In the genomic region with DNA sequence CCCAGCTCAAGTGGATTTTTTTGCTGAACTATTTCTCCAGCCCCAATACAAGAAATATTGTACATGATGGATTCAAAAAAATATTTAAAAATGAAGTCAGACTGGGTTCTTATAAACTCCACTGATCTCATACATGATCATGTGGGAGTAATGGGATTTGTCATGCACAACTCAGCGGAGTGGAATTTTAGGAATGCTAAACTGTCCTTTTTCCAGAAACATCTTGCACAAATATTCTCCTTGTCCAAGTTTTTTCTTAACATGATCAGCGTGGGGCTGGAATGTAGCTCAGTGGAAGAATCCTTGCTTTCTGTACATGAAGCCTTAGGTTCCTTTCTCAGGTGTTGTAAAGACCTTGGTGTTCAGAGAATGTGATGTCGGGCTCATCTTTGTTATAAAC, we compare ENCODE assay signal across 22 mouse cellular contexts. TPM values are rescaled to one million over a fixed set of nuclear protein-coding genes. Genes with fewer than 3 reads are reported as not detected.
A peak's percentile ranks its signal among the peaks of the same experiment; 100 is the strongest.
DNase-seq lines count a peak whose midpoint lies in the region; ATAC-seq and TF ChIP-seq lines count a peak whose summit lies in the region.
"Had no signal": no experiment of that assay in that cellular context is flagged by ENCODE, and none has a peak within 500 bp of the region (broad histone marks: within the 10 kb centered on the region; RNA-seq: fewer than 3 reads in every experiment).

No protein-coding gene starts in this region.

- TF ChIP-seq CTCF in lung, embryonic 14.5 days (IDR thresholded peaks at IDR 0.05; ENCODE audit: low read depth) = no peak
- TF ChIP-seq CTCF in C2C12 (IDR thresholded peaks at IDR 0.05; ENCODE audit: control insufficient read depth, insufficient read depth, insufficient read length) = no peak

- no peak for ATAC-seq in lung, embryonic 14.5 days (ENCODE audit: insufficient read depth)
- ATAC-seq: CD4-positive, CD25-positive, alpha-beta regulatory T cell, adult 4 months; forebrain, embryonic 16.5 days; liver, embryonic 12.5 days; midbrain, embryonic 13.5 days; Patski had no signal

- peaks cover 8% of the 10 kb centered on the region for H3K4me1 ChIP-seq in lung, embryonic 14.5 days (ENCODE audit: insufficient read depth)

- peak; percentile 18 for DNase-seq in lung, embryonic 14.5 days
- DNase-seq in lung, postnatal 14 days = no peak
- DNase-seq in R1 (ENCODE audit: low read depth, low spot score) = peak; percentile 6
- peak; percentile 23 for DNase-seq in lung, postnatal 36 days
- DNase-seq in layer of hippocampus, postnatal 10 days (ENCODE audit: low spot score in 2 of 2) = no peak
- no peak for DNase-seq in thymus, postnatal 4 days
- DNase-seq: adrenal gland, postnatal 10 days; cerebellum, adult 8-10 months; cerebellum, postnatal 36 days; embryo, embryonic 11 days; gastrocnemius, postnatal 25 days; kidney, adult 11 months; left cerebral cortex, postnatal 4 days; right cerebral cortex, postnatal 14 days had no signal

- no peaks in the 10 kb centered on the region for H3K9me3 ChIP-seq in lung, embryonic 14.5 days (ENCODE audit: low read depth, low read length)
- H3K9me3 ChIP-seq: embryonic facial prominence, embryonic 15.5 days; hindbrain, embryonic 12.5 days; liver, embryonic 12.5 days; midbrain, embryonic 13.5 days had no signal

- H3K4me2 ChIP-seq in lung, embryonic 14.5 days = no peak overlapping the region
- H3K4me2 ChIP-seq: embryonic facial prominence, embryonic 15.5 days; hindbrain, embryonic 12.5 days; liver, embryonic 12.5 days; midbrain, embryonic 13.5 days had no signal

- WGBS in lung, embryonic 14.5 days = 67% methylated on average over 3 of the region's 3 CpGs

- H3K27me3 ChIP-seq in lung, embryonic 14.5 days (ENCODE audit: insufficient read depth, low read length) = no peaks in the 10 kb centered on the region
- H3K27me3 ChIP-seq in C2C12 (ENCODE audit: control insufficient read depth, insufficient read depth, insufficient read length) = no peaks in the 10 kb centered on the region
- H3K27me3 ChIP-seq: embryonic facial prominence, embryonic 15.5 days; hindbrain, embryonic 12.5 days; liver, embryonic 12.5 days; midbrain, embryonic 13.5 days; Patski had no signal

- H3K4me3 ChIP-seq in lung, embryonic 14.5 days (ENCODE audit: low read depth, low read length) = no peak overlapping the region
- H3K4me3 ChIP-seq in C2C12 (ENCODE audit: insufficient read depth, poor library complexity, severe bottlenecking) = no peak overlapping the region
- H3K4me3 ChIP-seq: embryonic facial prominence, embryonic 15.5 days; hindbrain, embryonic 12.5 days; liver, embryonic 12.5 days; midbrain, embryonic 13.5 days had no signal

- H3K27ac ChIP-seq in lung, embryonic 14.5 days (ENCODE audit: low read depth) = no peak overlapping the region
- H3K27ac ChIP-seq: embryonic facial prominence, embryonic 15.5 days; hindbrain, embryonic 12.5 days; liver, embryonic 12.5 days; midbrain, embryonic 13.5 days had no signal

- H3ac ChIP-seq in C2C12 (ENCODE audit: control insufficient read depth, insufficient read length, low read depth) = no peak overlapping the region

- H3K79me2 ChIP-seq in C2C12 (ENCODE audit: control insufficient read depth, insufficient read depth) = peaks cover 24% of the 10 kb centered on the region

- H3K9ac ChIP-seq in lung, embryonic 14.5 days = no peak overlapping the region
- H3K9ac ChIP-seq: embryonic facial prominence, embryonic 15.5 days; hindbrain, embryonic 12.5 days; liver, embryonic 12.5 days; midbrain, embryonic 13.5 days had no signal

- peaks cover 22% of the 10 kb centered on the region for H3K79me3 ChIP-seq in C2C12 (ENCODE audit: low read depth)

- H3K36me3 ChIP-seq in lung, embryonic 14.5 days (ENCODE audit: insufficient read depth) = no peaks in the 10 kb centered on the region
- H3K36me3 ChIP-seq in C2C12 (ENCODE audit: control insufficient read depth, insufficient read depth) = no peaks in the 10 kb centered on the region
- H3K36me3 ChIP-seq: embryonic facial prominence, embryonic 15.5 days; hindbrain, embryonic 12.5 days; liver, embryonic 12.5 days; midbrain, embryonic 13.5 days had no signal

TF ChIP-seq in C2C12, 6 proteins besides CTCF, POLR2A, EP300 and RAD21:
- TF ChIP-seq MAX (IDR thresholded peaks at IDR 0.05) (no peak), USF1 (IDR thresholded peaks at IDR 0.05; ENCODE audit: low read depth) (no peak), FOSL1 (IDR thresholded peaks at IDR 0.05; ENCODE audit: insufficient read depth, low read length, poor library complexity, severe bottlenecking) (peak; percentile 20)

RNA-seq across cellular contexts. Expression of gene Lims1, which starts 2.4 kb away (rescaled TPM):
- 200 and 208 TPM in 2 replicates for polyA plus RNA-seq in lung, embryonic 14.5 days (2014; fragmentation: Nextera tagmentation; extraction: Ambion mirVana)
- 20.9 TPM for polyA plus RNA-seq in C2C12 (2012; fragmentation: generic; extraction: Trizol)
- 10 to 100 TPM; 30.2 to 30.8 TPM for total RNA-seq in layer of hippocampus, postnatal 10 days (2021)

Comparison
In these comparisons a context has a peak if more than half of its experiments do, and no peak if none do; other contexts are left out.
1. DNase-seq: peak in lung, embryonic 14.5 days (single experiment), R1 (single experiment) and lung, postnatal 36 days (single experiment); none in lung, postnatal 14 days (single experiment), layer of hippocampus, postnatal 10 days (0 of 2) and thymus, postnatal 4 days (single experiment).